Mouse (Mus musculus) neural tube, embryonic 11.5 days (tissue): ENCODE results near the gene Atf4. TPM values are rescaled to one million over a fixed set of nuclear protein-coding genes. Genes with fewer than 3 reads are reported as not detected.

Experiments used
- ATAC-seq: fragments of 200-750 bp; cut with Nextera tagmentation; 2 replicates; pipeline ENCODE4 v1.8.0; 2017; ENCODE audit warnings: moderate number of reproducible peaks, mild to moderate bottlenecking, moderate TSS enrichment, moderate library complexity; ENCODE audit not compliant: insufficient read depth, low FRiP score, low TSS enrichment
- DNase-seq: peaks from one replicate; pipeline ENCODE4 v3.0.0-alpha.2; 2015; ENCODE audit warnings: low spot score
- H3K27ac ChIP-seq: fragments of 300-500 bp; sonication (generic); 2 replicates; pipeline ENCODE4 v1.5.1; 2014; ENCODE audit warnings: low read depth, mild to moderate bottlenecking, low read length
- H3K27me3 ChIP-seq: fragments of 300-500 bp; sonication (generic); 2 replicates; pipeline ENCODE4 v1.6.1; 2014; ENCODE audit warnings: mild to moderate bottlenecking, low read length, mixed read lengths; ENCODE audit not compliant: control insufficient read depth, insufficient read depth
- H3K36me3 ChIP-seq: fragments of 300-500 bp; sonication (generic); 2 replicates; pipeline ENCODE4 v1.6.1; 2014; ENCODE audit warnings: mild to moderate bottlenecking, low read length, moderate library complexity, mixed read lengths; ENCODE audit not compliant: control insufficient read depth, insufficient read depth
- H3K4me1 ChIP-seq: fragments of 300-500 bp; sonication (generic); 2 replicates; pipeline ENCODE4 v1.6.1; 2014; ENCODE audit warnings: low read length, mixed read lengths; ENCODE audit not compliant: control insufficient read depth, insufficient read depth
- H3K4me2 ChIP-seq: fragments of 300-500 bp; sonication (generic); 2 replicates; pipeline ENCODE4 v1.6.1; 2014; ENCODE audit warnings: low read depth, mild to moderate bottlenecking, moderate library complexity
- H3K4me3 ChIP-seq: fragments of 300-500 bp; sonication (generic); 2 replicates; pipeline ENCODE4 v1.5.1; 2014; ENCODE audit warnings: low read depth, low read length
- H3K9ac ChIP-seq: fragments of 300-500 bp; sonication (generic); 2 replicates; pipeline ENCODE4 v1.6.1; 2014; ENCODE audit warnings: mild to moderate bottlenecking, low read length
- H3K9me3 ChIP-seq: fragments of 300-500 bp; sonication (generic); 2 replicates; pipeline ENCODE4 v1.6.1; 2016; ENCODE audit warnings: low read length; ENCODE audit not compliant: control insufficient read depth
- WGBS: fragments of 180-500 bp; shearing (Covaris S2); extraction: QIAGEN DNeasy Blood & Tissue Kit; methylation state at CpG from one replicate; pipeline ENCODE4 v1.1.7; 2014; 5-methylcytosine and 5-hydroxymethylcytosine counted together
- polyA plus RNA-seq: library from polyadenylated mRNA; unstranded; fragments of >200 nt; fragmentation: Nextera tagmentation; extraction: Ambion mirVana; gene quantifications from 2 replicates; pipeline ENCODE4 v1.2.1, GENCODE M21; 2014

Atf4 gene
- 127 and 134 TPM in 2 replicates for polyA plus RNA-seq

DNA sequence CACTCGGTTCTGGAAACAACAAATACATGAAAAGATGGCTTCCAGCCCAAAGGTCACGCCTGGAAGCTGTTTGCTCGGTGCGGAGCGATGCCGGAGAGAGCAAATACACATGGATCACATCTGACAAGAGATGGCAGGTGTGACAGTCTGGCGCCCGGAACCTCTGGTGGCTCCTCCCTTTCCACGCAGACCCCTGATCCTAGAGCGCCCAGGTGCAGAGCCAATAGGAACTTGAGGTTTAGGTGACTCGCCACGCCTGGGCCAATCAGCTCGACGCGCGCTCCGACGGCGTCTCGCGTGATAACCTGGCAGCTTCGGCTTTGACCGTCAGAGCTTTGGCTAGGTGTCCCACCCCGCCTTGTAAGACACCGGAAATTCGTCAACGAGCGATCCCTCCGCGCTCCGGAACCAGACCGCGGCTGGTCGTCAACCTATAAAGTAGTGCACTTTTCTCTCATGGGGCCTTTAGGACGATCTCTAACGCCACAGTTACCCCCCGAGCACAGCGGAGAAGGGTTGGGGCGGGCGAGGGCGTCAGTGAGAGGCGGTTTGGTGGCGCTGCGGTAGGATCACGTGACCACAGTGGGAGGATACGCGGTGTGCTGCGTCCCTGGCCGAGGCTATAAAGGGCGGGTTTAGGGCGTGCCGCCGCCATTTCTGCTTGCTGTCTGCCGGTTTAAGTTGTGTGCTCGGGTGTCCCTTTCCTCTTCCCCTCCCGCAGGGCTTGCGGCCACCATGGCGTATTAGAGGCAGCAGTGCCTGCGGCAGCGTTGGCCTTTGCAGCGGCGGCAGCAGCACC is at the start of gene Atf4:
Gene Atf4, plus strand, starts transcription at position 338 of the 799 bp plus-strand sequence.
- Histone ChIP-seq H3K4me2 (peak within 1 kb of the TSS; percentile 90), H3K36me3 (peaks cover 14% of the 10 kb centered on the region), H3K4me3 (peak within 1 kb of the TSS; percentile 100), H3K9ac (peak within 1 kb of the TSS; percentile 100), H3K27me3 (no peaks in the 10 kb centered on the region), H3K27ac (peak within 1 kb of the TSS; percentile 98), H3K9me3 (no peaks in the 10 kb centered on the region), H3K4me1 (peaks cover 15% of the 10 kb centered on the region)
- WGBS = under 1% methylated on average over 62 of the region's 62 CpGs
- peak; percentile 96 for ATAC-seq
- peak; percentile 99 for DNase-seq

DNA sequence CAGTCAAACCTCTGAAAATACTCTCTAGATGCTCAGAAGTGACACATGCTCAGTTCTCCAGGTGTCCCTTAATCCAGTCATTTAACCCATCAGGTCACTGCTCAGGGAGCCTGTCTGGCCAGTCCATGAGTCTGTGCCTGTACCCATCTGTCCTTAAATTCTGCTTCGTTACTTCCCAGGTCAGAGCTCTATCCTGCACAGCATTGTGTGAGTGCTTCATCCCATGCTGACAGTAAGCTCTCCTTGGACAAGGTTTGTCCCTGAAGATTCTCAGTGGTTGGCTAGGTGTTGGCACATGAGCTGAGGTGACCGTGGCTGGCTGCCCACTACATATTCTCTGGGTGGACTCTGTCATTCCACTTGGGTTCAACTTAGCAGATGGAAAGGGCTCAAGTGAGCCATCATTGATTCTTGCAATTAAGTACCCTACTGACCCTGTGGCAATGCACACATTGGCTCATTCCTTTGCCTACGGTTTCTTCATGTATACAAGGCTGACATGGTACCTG is 48.9 kb upstream of the Atf4 start:
- no peak for DNase-seq
- 92% methylated on average over 3 of the region's 3 CpGs for WGBS

DNA sequence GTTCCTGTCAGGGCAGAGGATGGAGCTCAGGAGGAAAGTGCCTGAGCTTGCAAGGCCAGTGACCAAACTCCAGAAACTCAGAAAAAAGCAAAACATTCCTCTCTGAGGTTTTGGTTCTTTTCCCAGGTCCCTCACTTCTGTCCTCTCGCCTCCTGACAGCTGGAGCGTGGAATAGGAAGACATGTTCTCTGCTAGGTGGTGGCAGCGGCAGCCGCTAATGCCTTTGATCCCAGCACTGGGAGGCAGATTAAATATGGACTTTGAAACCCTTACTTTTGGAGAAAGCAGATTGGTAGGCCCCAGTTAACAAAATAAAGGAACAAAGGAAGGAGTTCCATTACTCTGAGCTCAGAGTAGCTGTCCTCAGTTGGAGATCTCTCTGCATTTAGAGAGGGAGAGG is 46.5 kb upstream of the Atf4 start:
- H3K27ac ChIP-seq = no peak overlapping the region
- no peak for ATAC-seq
- no peak overlapping the region for H3K9ac ChIP-seq

More for the DNA sequence above, 48.9 kb upstream of the Atf4 start:
- Histone ChIP-seq H3K9ac (no peak overlapping the region), H3K9me3 (no peaks in the 10 kb centered on the region), H3K4me3 (no peak overlapping the region), H3K4me1 (no peaks in the 10 kb centered on the region), H3K36me3 (no peaks in the 10 kb centered on the region), H3K27ac (no peak overlapping the region), H3K4me2 (no peak overlapping the region), H3K27me3 (no peaks in the 10 kb centered on the region)
- no peak for ATAC-seq

DNA sequence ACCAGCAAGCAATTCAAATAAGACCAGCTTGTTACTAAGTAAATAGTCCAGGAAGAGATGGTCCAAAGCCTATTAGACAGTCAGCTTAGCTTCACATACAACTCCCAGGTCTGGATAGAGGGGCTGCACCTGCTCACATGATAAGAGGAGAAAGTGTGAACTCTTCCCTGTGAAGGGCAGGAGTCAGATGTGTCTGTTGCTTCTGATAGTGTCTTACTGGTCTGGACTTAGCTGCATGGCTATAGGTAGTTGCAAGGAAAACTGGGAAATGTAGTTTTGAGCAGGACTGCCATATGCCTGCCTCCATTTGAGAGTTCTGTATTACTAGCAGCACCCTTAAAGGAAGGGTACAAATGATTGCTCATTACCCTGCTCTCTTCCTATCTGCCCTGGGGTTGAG is 41.3 kb upstream of the Atf4 start:
- ATAC-seq (no peak), DNase-seq (no peak)
- Histone ChIP-seq H3K9me3 (no peaks in the 10 kb centered on the region), H3K27ac (no peak overlapping the region), H3K36me3 (no peaks in the 10 kb centered on the region), H3K9ac (no peak overlapping the region), H3K4me1 (no peaks in the 10 kb centered on the region), H3K27me3 (no peaks in the 10 kb centered on the region), H3K4me3 (no peak overlapping the region), H3K4me2 (no peak overlapping the region)

More for the DNA sequence above, 46.5 kb upstream of the Atf4 start:
- no peak overlapping the region for H3K4me3 ChIP-seq
- no peaks in the 10 kb centered on the region for H3K27me3 ChIP-seq
- DNase-seq = no peak
- H3K9me3 ChIP-seq = no peaks in the 10 kb centered on the region
- no peaks in the 10 kb centered on the region for H3K4me1 ChIP-seq
- H3K4me2 ChIP-seq = no peak overlapping the region
- H3K36me3 ChIP-seq = no peaks in the 10 kb centered on the region
- WGBS = 29% methylated on average over 4 of the region's 4 CpGs

DNA sequence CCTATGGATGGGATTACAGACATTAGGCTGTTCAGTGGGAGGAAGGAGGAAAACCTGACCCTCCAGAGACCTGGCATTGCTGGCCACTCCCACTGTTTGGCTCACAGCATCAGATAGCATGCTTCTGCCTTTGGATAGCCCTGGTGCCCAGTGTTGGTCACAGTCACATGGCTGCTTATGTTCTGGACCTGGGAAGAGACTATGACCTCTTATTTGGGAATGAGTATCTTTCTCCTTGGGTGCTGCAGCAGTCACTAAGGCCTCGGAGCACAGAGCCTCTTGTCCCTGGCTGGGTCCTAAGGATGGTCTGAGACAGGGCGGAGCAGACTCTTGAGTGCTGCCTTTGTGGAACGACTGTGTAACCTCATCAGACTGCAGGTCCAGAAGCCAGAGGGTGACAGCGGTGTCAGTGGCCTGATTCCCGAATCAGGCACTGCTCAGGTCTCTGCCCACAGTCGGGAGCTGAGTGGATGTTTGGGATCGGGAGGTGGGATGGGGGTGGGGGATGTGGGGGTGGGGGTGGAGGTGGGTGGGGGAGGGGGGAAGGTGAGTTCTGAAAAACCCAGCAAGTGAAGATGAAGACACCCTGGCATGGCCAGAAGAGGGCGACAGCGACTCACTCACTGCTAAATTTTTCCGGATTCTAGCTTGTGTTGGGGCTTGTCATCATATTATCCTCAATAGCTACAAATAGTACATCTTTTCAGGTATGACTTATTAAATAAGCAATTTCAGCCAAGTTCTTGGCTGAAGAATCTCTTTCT is 39.1 kb upstream of the Atf4 start:
- ATAC-seq = no peak
- no peak for DNase-seq
- Histone ChIP-seq H3K27ac (no peak overlapping the region), H3K36me3 (no peaks in the 10 kb centered on the region), H3K9me3 (no peaks in the 10 kb centered on the region), H3K4me1 (no peaks in the 10 kb centered on the region), H3K4me2 (no peak overlapping the region), H3K4me3 (no peak overlapping the region), H3K9ac (no peak overlapping the region; the same call in 1 of the 2 replicates), H3K27me3 (no peaks in the 10 kb centered on the region)
- 21% methylated on average over 9 of the region's 10 CpGs for WGBS

DNA sequence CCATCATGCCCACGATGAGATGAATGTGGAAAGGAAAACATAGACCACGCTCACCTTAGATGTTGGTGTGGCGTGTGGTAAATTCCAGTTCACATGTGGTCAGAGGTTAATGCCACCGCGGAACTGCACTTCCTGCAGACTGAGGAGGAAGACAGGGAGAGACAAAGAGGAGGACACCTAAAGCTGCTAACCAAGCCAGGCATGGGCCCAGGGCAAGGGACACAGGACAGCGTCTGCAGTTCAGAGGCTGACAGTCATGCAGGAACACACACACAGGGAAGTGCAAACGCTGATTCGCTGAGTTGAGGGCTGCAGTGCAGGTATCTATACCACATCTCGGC is 38.5 kb upstream of the Atf4 start:
- Histone ChIP-seq H3K27ac (no peak overlapping the region), H3K27me3 (no peaks in the 10 kb centered on the region), H3K9me3 (no peaks in the 10 kb centered on the region), H3K9ac (no peak overlapping the region), H3K4me1 (no peaks in the 10 kb centered on the region), H3K4me3 (no peak overlapping the region), H3K36me3 (no peaks in the 10 kb centered on the region), H3K4me2 (no peak overlapping the region)
- WGBS = 69% methylated on average over 9 of the region's 9 CpGs
- no peak for ATAC-seq
- no peak for DNase-seq

DNA sequence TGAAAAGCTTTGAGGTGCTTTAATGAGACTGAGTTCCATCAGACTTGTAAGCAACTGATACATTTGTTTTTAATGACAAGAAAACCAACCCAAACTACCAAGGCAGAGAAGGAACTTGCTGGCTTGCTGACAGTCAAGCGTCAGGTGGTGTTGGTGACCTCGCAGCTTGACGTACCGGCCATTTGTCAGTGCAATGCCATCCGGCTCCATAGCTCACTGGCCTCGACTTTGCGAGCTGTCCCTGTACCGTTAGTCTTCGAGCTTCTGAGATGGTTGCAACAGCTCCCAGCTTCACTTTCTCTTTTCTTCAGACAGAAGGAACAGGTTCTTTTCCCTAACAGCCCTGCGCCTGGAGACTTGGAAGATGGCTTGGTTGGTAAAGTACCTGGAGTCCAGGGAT is 37.5 kb upstream of the Atf4 start:
- Histone ChIP-seq H3K9ac (no peak overlapping the region), H3K27me3 (no peaks in the 10 kb centered on the region), H3K36me3 (no peaks in the 10 kb centered on the region), H3K4me3 (no peak overlapping the region), H3K9me3 (no peaks in the 10 kb centered on the region), H3K4me2 (no peak overlapping the region), H3K4me1 (no peaks in the 10 kb centered on the region), H3K27ac (no peak overlapping the region)
- ATAC-seq = no peak
- WGBS = 86% methylated on average over 10 of the region's 10 CpGs
- no peak for DNase-seq

DNA sequence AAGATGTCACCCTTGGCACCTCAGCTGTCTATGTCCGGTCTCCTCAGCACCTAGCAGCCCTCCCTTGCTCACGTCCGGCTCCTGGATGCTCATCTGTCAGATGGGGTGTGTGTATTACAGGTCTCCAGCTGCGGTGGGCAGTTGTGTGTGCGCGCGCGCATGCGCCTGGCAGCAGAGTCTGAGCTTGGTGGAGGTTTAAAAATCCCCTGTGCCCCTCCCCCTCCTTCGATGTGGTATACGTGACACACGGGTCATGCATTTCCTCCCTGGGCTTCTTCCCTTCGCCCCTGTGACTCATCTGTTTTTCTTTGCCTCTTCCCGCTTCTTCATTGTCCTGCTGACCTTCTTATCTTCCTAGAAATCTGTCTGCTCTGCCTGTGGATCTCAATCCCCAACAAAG is 35.8 kb upstream of the Atf4 start:
- no peak overlapping the region for H3K4me3 ChIP-seq
- 53% methylated on average over 14 of the region's 14 CpGs for WGBS
- H3K9me3 ChIP-seq = no peaks in the 10 kb centered on the region
- H3K4me2 ChIP-seq = no peak overlapping the region
- H3K4me1 ChIP-seq = no peaks in the 10 kb centered on the region
- DNase-seq (peak; percentile 32), ATAC-seq (no peak)
- no peak overlapping the region for H3K27ac ChIP-seq
- no peaks in the 10 kb centered on the region for H3K36me3 ChIP-seq
- no peaks in the 10 kb centered on the region for H3K27me3 ChIP-seq
- H3K9ac ChIP-seq = no peak overlapping the region
